Mouse (Mus musculus) liver, postnatal 0 days (tissue): Measurements from ENCODE around the gene Rtkn2.

Experiments used
- CTCF ChIP-seq: sonication (generic); IDR thresholded peaks from 2 replicates; pipeline ENCODE4 v1.5.1; 2016; ENCODE audit warnings: antibody characterized with exemption, low read depth
- EP300 ChIP-seq: IDR thresholded peaks from 2 replicates; pipeline ENCODE4 v1.6.1; 2016; ENCODE audit warnings: antibody characterized with exemption, low read depth, mild to moderate bottlenecking

DNA sequence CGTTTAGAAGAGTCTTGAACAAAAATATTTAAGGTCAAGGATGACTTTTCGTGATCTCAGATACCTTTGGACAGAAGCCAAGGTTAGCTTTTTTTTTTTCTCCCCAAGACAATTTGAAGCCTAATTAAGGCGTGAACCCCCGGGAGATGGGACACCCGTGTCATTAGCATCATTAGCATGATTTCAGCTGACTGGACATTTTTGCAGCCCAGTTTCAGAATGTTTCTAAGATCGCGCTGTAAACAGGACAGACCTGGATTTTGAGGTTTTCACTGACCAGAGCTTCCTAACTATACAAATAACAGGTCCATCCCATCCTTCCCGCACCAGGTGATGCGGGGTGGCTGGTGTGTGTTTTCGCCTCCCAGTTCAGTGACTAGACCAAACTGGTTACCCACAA, 19.8 kb downstream of the Rtkn2 start:
- no peak for TF ChIP-seq EP300
- no peak for TF ChIP-seq CTCF
